Mouse (Mus musculus) liver, embryonic 14.5 days (tissue): ENCODE measurements around the gene She.

ENCODE experiments used
- CTCF ChIP-seq: IDR thresholded peaks from 2 replicates; pipeline ENCODE4 v1.5.1; 2016; ENCODE audit warnings: antibody characterized with exemption, low read depth, control low read depth
- EP300 ChIP-seq: IDR thresholded peaks from 2 replicates; pipeline ENCODE4 v1.6.1; 2016; ENCODE audit warnings: antibody characterized with exemption, low read depth

GRCm38 (mm10) chr3:89889841-89890430 lies 58.8 kb downstream of the She start:
- TF ChIP-seq CTCF (no peak), EP300 (no peak)
